Mouse (Mus musculus): Measurements from ENCODE around the gene Tmem251.

Gene Tmem251
- long read RNA-seq, experiment 1, transcript Tmem251-201 (2 exons, 3,367 nt), result major isoform, 17 of 31 reads
- long read RNA-seq, experiment 1, partial matches to known transcripts, result 0 of 31 reads
- long read RNA-seq, experiment 1, other reads (novel, unspliced or antisense), result 14 of 31 reads
- long read RNA-seq, experiment 2, transcript Tmem251-201 (2 exons, 3,367 nt), result major isoform, 35 of 51 reads
- long read RNA-seq, experiment 2, partial matches to known transcripts, result 0 of 51 reads
- long read RNA-seq, experiment 2, other reads (novel, unspliced or antisense), result 16 of 51 reads

DNA sequence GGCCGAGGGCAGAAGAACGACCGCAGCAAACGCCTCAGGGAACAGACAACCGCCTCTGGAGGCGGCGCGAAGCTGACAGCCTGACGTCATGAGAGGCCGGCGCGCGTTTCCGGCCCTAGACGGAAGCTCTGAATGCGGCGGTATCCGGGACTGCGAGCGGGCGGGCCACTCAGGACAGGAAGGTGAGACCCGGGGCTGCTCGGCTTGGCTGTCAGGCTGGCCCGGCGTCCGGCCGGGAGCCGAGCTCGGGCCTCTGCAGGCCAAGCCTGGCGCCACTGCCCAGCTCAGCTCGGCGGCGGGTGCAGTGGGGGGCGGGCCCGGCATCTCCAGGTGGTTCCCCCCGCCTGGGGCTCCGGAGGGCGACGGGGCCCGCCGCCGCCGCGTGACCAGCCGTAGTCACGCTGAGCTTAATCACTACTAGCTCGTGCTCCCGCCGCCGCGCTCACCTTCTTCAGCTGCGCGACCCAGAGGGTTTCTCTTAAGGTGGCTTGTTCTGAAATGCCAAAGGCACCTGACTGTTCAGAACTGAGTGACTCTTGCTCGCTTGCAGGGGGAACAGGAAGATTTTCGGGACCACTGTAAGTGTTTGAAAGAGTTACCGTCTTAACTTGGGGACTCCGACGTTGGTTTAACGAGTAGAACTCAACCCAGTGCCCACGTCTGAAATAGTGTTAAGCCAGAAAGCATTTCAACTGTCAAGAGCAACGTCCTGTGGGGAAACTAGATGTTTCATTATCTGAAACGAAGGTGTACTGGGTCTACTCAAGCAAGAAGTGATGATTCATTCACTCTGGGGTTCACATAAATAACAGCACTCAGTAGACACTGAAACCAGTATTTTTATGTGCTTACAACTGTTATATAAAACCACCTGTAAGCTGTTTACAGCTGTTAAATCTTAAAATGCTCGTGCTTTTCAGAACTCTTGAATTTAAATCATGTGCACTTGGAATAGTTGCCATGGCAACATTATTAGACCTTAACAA lies at the start of gene Tmem251, which contains the start of gene Moap1:
Gene Tmem251 (plus strand): TSS at position 174 of the 986 bp plus-strand sequence.
Gene Moap1 (minus strand): TSS at position 73 of the 986 bp plus-strand sequence.
- intact Hi-C loops (cut with DNase I), result loop anchor here (10.0 kb wide), 1 partner anchor 321 kb away; no protein-coding TSS in a partner anchor

DNA sequence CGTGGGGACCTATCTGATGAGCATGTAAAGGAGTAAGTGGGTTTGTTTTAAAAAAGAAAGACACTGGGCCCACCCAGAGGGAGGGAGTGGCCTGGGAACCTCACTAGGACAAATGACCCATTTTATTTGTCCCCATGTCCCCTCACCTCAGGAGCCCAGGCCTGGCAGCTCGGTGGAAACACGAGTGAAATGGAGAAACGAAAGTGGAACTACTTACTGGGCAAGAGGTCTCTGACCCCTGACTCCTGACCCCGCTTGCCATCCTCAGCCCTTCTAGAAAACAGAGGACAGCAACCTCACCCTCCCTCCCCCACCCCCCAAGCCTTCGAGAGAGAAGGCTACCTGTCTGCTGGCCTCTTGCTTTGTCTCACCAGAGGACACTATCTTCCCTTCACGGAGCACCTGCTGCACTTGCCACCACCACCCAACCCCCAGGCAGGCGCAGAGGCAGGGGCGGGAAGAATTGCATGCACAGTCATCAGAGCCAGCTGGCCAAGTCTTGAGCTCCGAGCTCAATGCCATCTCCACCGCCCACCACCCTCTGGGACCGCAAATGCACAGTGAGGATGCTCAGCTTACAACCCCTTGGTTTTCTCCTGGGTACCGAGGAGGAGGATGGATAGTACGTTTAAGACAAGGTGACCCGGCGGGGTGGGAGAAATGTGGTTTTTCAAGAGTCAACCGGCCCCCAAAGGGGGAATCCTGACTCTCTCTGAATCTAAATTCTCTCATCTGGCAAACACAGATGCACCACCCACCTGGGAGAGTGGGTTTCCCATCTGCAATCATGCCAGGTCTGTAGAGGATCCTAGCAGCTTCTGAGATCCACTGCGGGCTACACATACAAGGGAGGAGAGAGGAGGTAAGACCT lies 48.0 kb upstream of the Tmem251 start:
- intact Hi-C loops (cut with DNase I), result no loop called here

GRCm38 (mm10) chr12:102696635-102697354 lies 46.8 kb upstream of the Tmem251 start:
- intact Hi-C loops (cut with DNase I), result no loop called here

GRCm38 (mm10) chr12:102697381-102697780 lies 46.2 kb upstream of the Tmem251 start:
- intact Hi-C loops (cut with DNase I), result no loop called here

GRCm38 (mm10) chr12:102698089-102698684 lies 45.4 kb upstream of the Tmem251 start:
- intact Hi-C loops (cut with DNase I), result no loop called here

DNA sequence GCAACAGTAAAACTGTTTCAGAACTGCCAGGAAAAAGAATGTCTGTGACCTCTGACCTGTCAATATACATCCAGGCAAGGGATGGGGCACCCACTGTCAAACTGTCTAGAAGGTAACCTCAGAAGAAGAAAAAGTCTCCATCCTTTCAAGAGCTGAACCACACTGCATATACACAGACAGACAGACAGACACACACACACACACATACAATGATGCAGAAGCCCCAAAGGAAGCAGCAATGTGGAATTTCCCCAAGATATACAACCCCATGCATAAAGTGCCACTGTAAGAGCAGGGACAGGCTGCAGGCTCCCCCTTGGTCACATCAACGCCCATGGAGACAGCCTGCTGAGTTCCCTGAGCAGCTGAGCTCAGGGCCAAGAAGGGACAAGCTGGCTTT lies 44.4 kb upstream of the Tmem251 start:
- intact Hi-C loops (cut with DNase I), result no loop called here

DNA sequence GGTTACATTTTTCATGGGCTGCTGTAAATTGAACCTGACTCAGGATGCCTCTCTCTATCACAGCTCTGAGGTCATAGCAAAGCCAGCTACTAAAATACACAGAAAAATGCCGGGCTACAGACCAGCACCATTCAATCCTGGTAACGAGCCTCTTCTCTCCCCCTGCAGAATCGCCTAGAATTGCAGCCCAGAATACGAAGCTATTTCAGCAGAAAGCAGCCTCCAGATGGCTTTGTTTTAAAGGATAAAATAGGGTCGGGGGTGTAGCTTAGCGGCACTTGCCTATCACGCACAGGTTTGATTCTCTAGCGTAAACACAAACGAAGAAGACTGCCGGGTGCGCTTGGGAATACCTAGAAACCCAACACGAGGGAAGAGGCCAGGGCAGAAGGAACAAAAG lies 43.1 kb upstream of the Tmem251 start:
- intact Hi-C loops (cut with DNase I), result no loop called here

GRCm38 (mm10) chr12:102701691-102702207 lies 41.8 kb upstream of the Tmem251 start:
- intact Hi-C loops (cut with DNase I), result no loop called here

GRCm38 (mm10) chr12:102702356-102703110 lies 41.0 kb upstream of the Tmem251 start:
- intact Hi-C loops (cut with DNase I), result no loop called here

- intact Hi-C loops (cut with DNase I), result no loop called here
Observed at GRCm38 (mm10) chr12:102703111-102703412, 40.5 kb upstream of the Tmem251 start.

DNA sequence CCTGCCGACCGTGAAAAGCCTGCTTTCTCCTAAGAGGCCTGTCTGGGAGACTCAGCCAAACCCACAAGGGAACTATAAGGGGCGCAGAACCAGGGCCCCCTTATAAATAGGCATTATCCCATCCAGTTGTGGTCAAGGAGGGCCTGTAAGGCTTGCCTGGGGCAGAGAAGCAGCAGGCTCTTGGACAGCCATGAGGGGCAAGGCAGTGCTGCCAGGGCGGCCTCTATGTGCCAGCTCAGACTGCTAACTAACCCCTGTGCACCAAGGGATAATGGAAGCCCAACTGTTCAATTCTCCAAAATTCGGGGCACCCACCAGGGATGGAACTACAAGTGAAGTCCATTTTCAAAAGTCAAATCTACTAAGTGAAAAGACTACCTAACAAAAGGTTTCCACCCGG lies 40.1 kb upstream of the Tmem251 start:
- intact Hi-C loops (cut with DNase I), result no loop called here

DNA sequence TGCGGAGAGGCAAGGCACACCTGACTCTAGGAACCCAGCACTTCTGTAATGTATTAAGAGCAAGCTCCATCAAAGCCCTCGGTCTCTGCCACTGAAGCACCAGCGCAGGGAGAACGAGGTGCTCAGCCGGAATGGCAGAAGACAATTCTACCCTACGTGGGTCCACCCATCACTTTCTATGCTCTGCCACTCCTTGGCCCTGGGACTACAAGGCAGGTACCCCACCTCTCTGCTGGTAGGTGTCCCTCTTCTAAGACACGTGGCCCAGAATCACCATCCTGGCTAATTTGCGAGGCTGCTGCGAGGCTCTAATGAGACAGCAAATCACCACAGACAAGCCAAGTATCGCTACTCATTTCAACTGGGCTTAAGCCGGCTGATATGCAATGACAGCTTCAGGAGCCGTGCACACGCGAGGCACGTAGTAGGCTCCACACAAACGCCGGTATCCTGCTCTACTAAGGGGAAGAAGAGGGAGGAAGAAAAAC lies 39.6 kb upstream of the Tmem251 start:
- intact Hi-C loops (cut with DNase I), result no loop called here

- intact Hi-C loops (cut with DNase I), result no loop called here
Observed at GRCm38 (mm10) chr12:102704457-102705198, 38.9 kb upstream of the Tmem251 start, which contains the start of gene Itpk1. TSS of gene Itpk1 (minus strand) at chr12:102704930.

DNA sequence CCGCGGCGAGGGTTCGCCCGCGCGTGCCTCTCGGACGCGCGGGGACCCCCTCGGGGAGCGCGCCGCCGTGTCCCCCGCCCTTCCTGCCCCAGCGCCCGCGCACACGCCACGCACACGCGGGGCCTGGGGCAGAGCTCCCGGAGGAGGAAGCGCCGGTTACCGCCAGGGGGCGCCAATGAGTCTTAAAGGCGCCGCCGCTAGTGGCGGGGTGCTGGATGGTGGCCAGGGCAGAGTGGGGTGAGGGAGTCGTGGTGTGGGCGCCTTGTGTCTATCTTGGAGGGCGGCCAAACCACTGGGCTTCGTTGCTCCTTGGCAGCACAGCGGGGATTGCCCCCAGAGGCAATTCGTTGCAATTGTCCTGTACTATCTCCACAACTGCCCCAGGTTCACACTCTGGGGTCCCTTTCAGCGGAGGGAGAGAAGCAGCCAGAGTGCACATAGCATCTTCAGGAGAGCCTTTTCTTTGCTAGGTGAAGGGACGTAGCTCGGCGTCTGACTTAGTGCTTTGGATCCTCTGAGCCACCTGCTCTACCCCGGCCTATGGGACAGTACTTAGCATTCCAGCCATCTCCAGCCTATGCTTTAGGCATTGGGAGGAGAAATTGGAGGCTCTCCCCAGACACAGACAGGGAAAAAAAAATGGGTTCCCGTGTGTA lies 38.2 kb upstream of the Tmem251 start:
- intact Hi-C loops (cut with DNase I), result no loop called here

DNA sequence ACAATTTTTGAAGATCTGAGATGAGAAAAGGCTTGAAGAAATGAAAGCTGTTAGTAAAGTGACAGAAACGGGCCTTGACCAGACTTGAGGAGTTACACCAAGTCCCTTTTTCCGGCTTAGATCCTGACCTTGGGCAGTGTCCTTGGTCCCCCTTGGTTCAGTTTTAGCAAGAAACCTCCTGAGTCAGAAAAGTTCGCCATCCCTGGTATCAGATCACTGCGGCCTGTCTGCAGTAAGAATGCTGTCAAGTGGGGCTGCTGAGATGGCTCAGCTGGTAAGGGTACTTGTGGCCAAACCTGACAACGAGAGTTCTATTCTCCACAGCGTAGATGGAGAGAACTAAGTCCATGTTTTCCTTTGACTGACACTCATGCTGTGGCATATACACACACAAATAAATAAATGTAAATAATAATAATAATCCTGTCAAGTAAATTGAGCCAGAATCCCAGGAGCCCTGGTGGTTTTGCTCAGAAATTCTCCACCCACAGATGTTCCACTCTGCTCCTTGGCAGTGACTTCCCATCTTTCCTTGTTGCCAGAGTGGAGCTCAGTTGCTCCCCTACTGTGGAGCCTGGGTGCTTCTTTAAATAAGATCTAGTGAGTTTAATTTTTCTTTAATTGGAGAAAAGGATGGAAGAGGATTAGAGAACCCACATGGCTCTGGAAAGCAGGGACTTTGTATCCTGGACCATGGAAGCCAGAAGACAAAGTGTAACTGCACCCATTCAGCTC lies 37.5 kb upstream of the Tmem251 start:
- intact Hi-C loops (cut with DNase I), result no loop called here

GRCm38 (mm10) chr12:102706833-102707463 lies 36.6 kb upstream of the Tmem251 start:
- intact Hi-C loops (cut with DNase I), result no loop called here

DNA sequence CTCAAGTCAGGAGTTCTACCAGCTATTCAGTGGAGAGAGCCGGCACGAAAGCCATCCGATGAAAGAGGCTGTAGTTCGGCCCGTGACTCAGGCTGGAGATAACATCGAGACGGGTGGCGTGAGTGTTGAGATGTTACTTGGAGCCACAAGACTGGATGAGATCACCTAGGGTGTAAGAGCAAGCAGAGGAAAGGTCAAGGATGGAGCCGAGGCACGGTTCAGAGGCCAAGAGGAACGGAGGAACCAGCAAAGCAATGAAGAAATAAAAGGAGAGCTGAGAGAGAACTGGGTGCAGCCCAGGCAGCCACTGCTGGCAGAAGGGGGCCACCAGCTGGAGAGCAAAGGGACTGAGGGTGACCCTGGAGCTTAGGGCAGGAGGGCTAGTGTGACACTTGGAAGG lies 35.3 kb upstream of the Tmem251 start:
- intact Hi-C loops (cut with DNase I), result no loop called here
